Mouse (Mus musculus) CH12.LX (cell line): ENCODE data around the gene Olfr524.

Source experiments
- CTCF ChIP-seq, 2 experiments: IDR thresholded peaks in 1 of 2; conservative IDR thresholded peaks in 1 of 2; 2 replicates each; pipeline ENCODE4 v1.5.1; 2011 to 2012; ENCODE audit warnings: low read depth in 2 of 2, low read length in 2 of 2, improper control_type of control experiment in 1 of 2, inconsistent platforms in 1 of 2, mild to moderate bottlenecking in 1 of 2, moderate library complexity in 1 of 2
- EP300 ChIP-seq: IDR thresholded peaks from 2 replicates; pipeline ENCODE4 v1.6.1; 2011; ENCODE audit warnings: low read length, improper control_type of control experiment
- HCFC1 ChIP-seq: IDR thresholded peaks from 2 replicates; pipeline ENCODE4 v1.6.1; 2012; ENCODE audit warnings: low read depth, mild to moderate bottlenecking, inconsistent platforms, low read length, improper control_type of control experiment
- MAX ChIP-seq: IDR thresholded peaks from 2 replicates; pipeline ENCODE4 v1.6.1; 2011; ENCODE audit warnings: low read length, improper control_type of control experiment
- MAZ ChIP-seq: IDR thresholded peaks from 2 replicates; pipeline ENCODE4 v1.6.1; 2012; ENCODE audit warnings: low read depth, mild to moderate bottlenecking, inconsistent platforms, low read length, improper control_type of control experiment, moderate library complexity
- MXI1 ChIP-seq: IDR thresholded peaks from 2 replicates; pipeline ENCODE4 v1.6.1; 2011; ENCODE audit warnings: mild to moderate bottlenecking, low read depth, low read length, improper control_type of control experiment
- MYC ChIP-seq: IDR thresholded peaks from 2 replicates; pipeline ENCODE4 v1.6.1; 2011; ENCODE audit warnings: low read depth, mild to moderate bottlenecking, improper control_type of control experiment, low read length
- NRF1 ChIP-seq: IDR thresholded peaks from 2 replicates; pipeline ENCODE4 v1.6.1; 2014; ENCODE audit warnings: low read depth, mild to moderate bottlenecking, inconsistent platforms, low read length, improper control_type of control experiment, moderate library complexity
- POLR2A ChIP-seq: IDR thresholded peaks from 2 replicates; pipeline ENCODE4 v1.6.1; 2011; ENCODE audit warnings: low read depth, mild to moderate bottlenecking, improper control_type of control experiment, low read length
- SIN3A ChIP-seq: IDR thresholded peaks from 2 replicates; pipeline ENCODE4 v1.6.1; 2012; ENCODE audit warnings: low read length, improper control_type of control experiment, inconsistent platforms
- TCF12 ChIP-seq: IDR thresholded peaks from 2 replicates; pipeline ENCODE4 v1.6.1; 2014; ENCODE audit warnings: low read depth, mild to moderate bottlenecking, inconsistent platforms, low read length, improper control_type of control experiment
- USF1 ChIP-seq: IDR thresholded peaks from 2 replicates; pipeline ENCODE4 v1.6.1; 2014; ENCODE audit warnings: low read depth, mild to moderate bottlenecking, inconsistent platforms, low read length, improper control_type of control experiment
- ZKSCAN1 ChIP-seq: IDR thresholded peaks from 2 replicates; pipeline ENCODE4 v1.6.1; 2012; ENCODE audit warnings: low read depth, inconsistent platforms, low read length, improper control_type of control experiment, borderline replicate concordance
- ZMIZ1 ChIP-seq: IDR thresholded peaks from 2 replicates; pipeline ENCODE4 v1.6.1; 2012; ENCODE audit warnings: low read depth, mild to moderate bottlenecking, inconsistent platforms, low read length, improper control_type of control experiment

- TF ChIP-seq EP300 = no peak
- TF ChIP-seq USF1 = no peak
- no peak for TF ChIP-seq POLR2A
- TF ChIP-seq MAX = no peak
- TF ChIP-seq CTCF (conservative IDR thresholded peaks at IDR 0.05 in 1 of 2, IDR thresholded peaks at IDR 0.05 in 1 of 2; ENCODE audit: low read depth in 2 of 2, low read length in 2 of 2) = no peak
- no peak for TF ChIP-seq ZKSCAN1
- TF ChIP-seq HCFC1 = no peak
- no peak for TF ChIP-seq MYC
- TF ChIP-seq MAZ = no peak
- TF ChIP-seq TCF12 = no peak
- TF ChIP-seq SIN3A = no peak
- no peak for TF ChIP-seq NRF1
- no peak for TF ChIP-seq ZMIZ1
- TF ChIP-seq MXI1 = no peak
These were observed 17.9 kb downstream of the Olfr524 start for GRCm38 (mm10) chr7:140187721-140188390.
